Mouse (Mus musculus) embryonic fibroblast, embryonic 13.5 days (primary cell): ENCODE data around the gene Map3k5.

Source experiments
- CTCF ChIP-seq: IDR thresholded peaks from 2 replicates; pipeline ENCODE4 v1.5.1; 2011; ENCODE audit warnings: mild to moderate bottlenecking, control low read depth, low read length, moderate library complexity, borderline replicate concordance; ENCODE audit not compliant: insufficient read depth
- POLR2A ChIP-seq: IDR thresholded peaks from 2 replicates; pipeline ENCODE4 v1.6.1; 2011; ENCODE audit warnings: low read depth, mild to moderate bottlenecking, control low read depth, low read length, moderate library complexity

- TF ChIP-seq POLR2A (no peak), CTCF (no peak)
Measured at GRCm38 (mm10) chr10:19922410-19922809, 11.9 kb upstream of the Map3k5 start.
